Mouse (Mus musculus) kidney, postnatal 10 days (tissue): ENCODE results near the gene Slc16a2.
A peak's percentile ranks its signal among the peaks of the same experiment; 100 is the strongest.
"Not testable (repeated sequence)": the region's sequence is repeated elsewhere in the genome, so short reads cannot be mapped to it uniquely, and the experiment has no call there.

Source experiments
- DNase-seq: peaks from one replicate; pipeline ENCODE4 v3.0.0; 2021; ENCODE audit warnings: mixed read lengths

Gene Slc16a2

GRCm38 (mm10) chrX:103733091-103733490 lies 88.7 kb downstream of the Slc16a2 start:
- no peak for DNase-seq

- DNase-seq: no peak
Measured at GRCm38 (mm10) chrX:103732033-103732703, 89.6 kb downstream of the Slc16a2 start.

- peak; percentile 61 for DNase-seq
Measured at GRCm38 (mm10) chrX:103722437-103722836, 99.3 kb downstream of the Slc16a2 start.

- peak; percentile 9 for DNase-seq
Measured at GRCm38 (mm10) chrX:103719618-103720185, 102.1 kb downstream of the Slc16a2 start.

GRCm38 (mm10) chrX:103712922-103713321 lies 108.9 kb downstream of the Slc16a2 start:
- DNase-seq: no peak

- no peak for DNase-seq
Measured at GRCm38 (mm10) chrX:103709671-103710070, 112.1 kb downstream of the Slc16a2 start.

GRCm38 (mm10) chrX:103708592-103708991 lies 113.2 kb downstream of the Slc16a2 start:
- DNase-seq: peak; percentile 18

- DNase-seq: no peak
Measured at GRCm38 (mm10) chrX:103704611-103705010, 117.2 kb downstream of the Slc16a2 start.

GRCm38 (mm10) chrX:103704024-103704423 lies 117.8 kb downstream of the Slc16a2 start:
- DNase-seq: peak; percentile 70

GRCm38 (mm10) chrX:103697796-103698195 lies 124.0 kb downstream of the Slc16a2 start:
- DNase-seq: no peak

- peak; percentile 18 for DNase-seq
Measured at GRCm38 (mm10) chrX:103696081-103696519, 125.7 kb downstream of the Slc16a2 start.

GRCm38 (mm10) chrX:103695165-103695996 lies 126.4 kb downstream of the Slc16a2 start:
- DNase-seq: peak; percentile 78

GRCm38 (mm10) chrX:103694787-103695164 lies 127.0 kb downstream of the Slc16a2 start:
- no peak for DNase-seq

GRCm38 (mm10) chrX:103694381-103694780 lies 127.4 kb downstream of the Slc16a2 start:
- DNase-seq: no peak

GRCm38 (mm10) chrX:103692916-103693315 lies 128.9 kb downstream of the Slc16a2 start:
- DNase-seq: no peak

- DNase-seq: no peak
Measured at GRCm38 (mm10) chrX:103688551-103688950, 133.2 kb downstream of the Slc16a2 start.

GRCm38 (mm10) chrX:103674674-103675073 lies 147.1 kb downstream of the Slc16a2 start:
- DNase-seq: no peak

GRCm38 (mm10) chrX:103673761-103674160 lies 148.0 kb downstream of the Slc16a2 start:
- DNase-seq: no peak

GRCm38 (mm10) chrX:103670245-103670644 lies 151.5 kb downstream of the Slc16a2 start:
- DNase-seq: no peak

GRCm38 (mm10) chrX:103664445-103664844 lies 157.3 kb downstream of the Slc16a2 start:
- not testable (repeated sequence) for DNase-seq

- no peak for DNase-seq
Measured at GRCm38 (mm10) chrX:103658985-103659384, 162.8 kb downstream of the Slc16a2 start.

- DNase-seq: peak; percentile 78
Measured at GRCm38 (mm10) chrX:103653021-103653420, 168.8 kb downstream of the Slc16a2 start.

- no peak for DNase-seq
Measured at GRCm38 (mm10) chrX:103652048-103652447, 169.7 kb downstream of the Slc16a2 start.
